Comparison of ENCODE assay signal across 21 mouse cellular contexts in genomic region chr6:93739786-93740185, GRCm38 (mm10).
"Had no signal": no experiment of that assay in that cellular context is flagged by ENCODE, and none has a peak within 500 bp of the region (broad histone marks: within the 10 kb centered on the region; RNA-seq: fewer than 3 reads in every experiment).

No protein-coding gene starts in this region.

- H3K4me1 ChIP-seq: limb, embryonic 12.5 days; midbrain, embryonic 15.5 days had no signal

- DNase-seq: kidney, postnatal 25 days; left cerebral cortex, postnatal 4 days; liver, postnatal 0 days; lung, embryonic 14.5 days; right cerebral cortex, adult 18-20 months; right cerebral cortex, postnatal 25 days; thymus, adult 2 months; thymus, postnatal 14 days; thymus, postnatal 4 days had no signal

- ATAC-seq: liver, postnatal 0 days; lung, postnatal 0 days; midbrain, embryonic 15.5 days had no signal

- H3K9me3 ChIP-seq: limb, embryonic 12.5 days; limb, embryonic 15.5 days; midbrain, embryonic 12.5 days; midbrain, embryonic 15.5 days; neural tube, embryonic 12.5 days; neural tube, embryonic 15.5 days had no signal

- H3K27ac ChIP-seq: kidney, postnatal 0 days; limb, embryonic 12.5 days; limb, embryonic 15.5 days; liver, embryonic 14.5 days; macrophage; midbrain, embryonic 12.5 days; midbrain, embryonic 15.5 days; neural tube, embryonic 12.5 days; neural tube, embryonic 15.5 days; stomach, postnatal 0 days had no signal

- H3K36me3 ChIP-seq: limb, embryonic 15.5 days had no signal

- H3K4me2 ChIP-seq: limb, embryonic 12.5 days; limb, embryonic 15.5 days; liver, embryonic 11.5 days; lung, embryonic 14.5 days; midbrain, embryonic 12.5 days; midbrain, embryonic 15.5 days; neural tube, embryonic 12.5 days; neural tube, embryonic 15.5 days had no signal

- H3K27me3 ChIP-seq: limb, embryonic 12.5 days; limb, embryonic 15.5 days; midbrain, embryonic 12.5 days; midbrain, embryonic 15.5 days; neural tube, embryonic 12.5 days; neural tube, embryonic 15.5 days had no signal

- H3K9ac ChIP-seq: limb, embryonic 12.5 days; limb, embryonic 15.5 days; liver, embryonic 14.5 days; liver, postnatal 0 days; lung, embryonic 14.5 days; midbrain, embryonic 12.5 days; midbrain, embryonic 15.5 days; neural tube, embryonic 12.5 days; neural tube, embryonic 15.5 days had no signal

- H3K4me3 ChIP-seq: limb, embryonic 12.5 days; limb, embryonic 15.5 days; midbrain, embryonic 12.5 days; midbrain, embryonic 15.5 days; neural tube, embryonic 12.5 days; neural tube, embryonic 15.5 days had no signal
